Mouse (Mus musculus) E14TG2a.4 (cell line): ENCODE data around the gene Zfp428.

Experiments used
- CTCF ChIP-seq: conservative IDR thresholded peaks from 2 replicates; pipeline ENCODE4 v1.5.1; 2014; ENCODE audit warnings: low read length
- POU5F1 ChIP-seq: IDR thresholded peaks from 2 replicates; pipeline ENCODE4 v1.6.1; 2014; ENCODE audit warnings: low read length, borderline replicate concordance

DNA sequence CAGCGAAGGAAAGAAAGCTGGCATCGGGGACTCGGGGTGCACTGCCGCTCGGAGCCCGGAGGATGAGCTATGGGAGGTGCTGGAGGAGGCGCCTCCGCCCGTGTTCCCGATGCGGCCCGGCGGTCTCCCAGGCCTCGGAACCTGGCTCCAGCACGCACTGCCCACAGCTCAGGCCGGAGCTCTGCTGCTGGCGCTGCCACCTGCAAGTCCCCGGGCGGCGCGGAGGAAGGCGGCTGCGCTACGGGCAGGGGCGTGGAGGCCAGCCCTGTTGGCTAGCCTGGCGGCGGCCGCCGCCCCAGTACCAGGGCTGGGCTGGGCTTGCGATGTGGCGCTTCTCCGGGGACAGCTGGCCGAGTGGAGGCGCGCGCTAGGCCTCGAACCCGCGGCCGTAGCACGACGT, 27.0 kb downstream of the Zfp428 start:
- TF ChIP-seq CTCF (no peak), POU5F1 (no peak)
